Mouse (Mus musculus): ENCODE data around the gene Plpp2. TPM values are rescaled to one million over a fixed set of nuclear protein-coding genes. Genes with fewer than 3 reads are reported as not detected.

The Plpp2 gene
- polyA plus RNA-seq, 1 experiment from 2014 or later = 34.9 TPM

GRCm38 (mm10) chr10:79538323-79538722 lies 4.7 kb upstream of the Plpp2 start:
- peaks cover 4% of the 10 kb centered on the region; the same call in 1 of the 2 replicates for H3K4me1 ChIP-seq (ENCODE audit: control insufficient read depth, insufficient read depth, low read length)
- H3K27me3 ChIP-seq (ENCODE audit: control insufficient read depth, insufficient read depth, low read length) = no peaks in the 10 kb centered on the region
- H3K4me3 ChIP-seq (ENCODE audit: low read length) = no peak overlapping the region
- H3K9me3 ChIP-seq (ENCODE audit: control insufficient read depth, low read length) = no peaks in the 10 kb centered on the region
- no peak for ATAC-seq (ENCODE audit: low FRiP score, low TSS enrichment)
- peaks cover 44% of the 10 kb centered on the region for H3K36me3 ChIP-seq (ENCODE audit: control insufficient read depth, insufficient read depth, low read length)
- no peak overlapping the region for H3K9ac ChIP-seq (ENCODE audit: low read depth, low read length)
- WGBS = 83% methylated on average over 3 of the region's 3 CpGs
- no peak overlapping the region for H3K27ac ChIP-seq (ENCODE audit: low read depth, low read length)
- no peak overlapping the region for H3K4me2 ChIP-seq (replicated peaks; ENCODE audit: low read depth, low read length)

DNA sequence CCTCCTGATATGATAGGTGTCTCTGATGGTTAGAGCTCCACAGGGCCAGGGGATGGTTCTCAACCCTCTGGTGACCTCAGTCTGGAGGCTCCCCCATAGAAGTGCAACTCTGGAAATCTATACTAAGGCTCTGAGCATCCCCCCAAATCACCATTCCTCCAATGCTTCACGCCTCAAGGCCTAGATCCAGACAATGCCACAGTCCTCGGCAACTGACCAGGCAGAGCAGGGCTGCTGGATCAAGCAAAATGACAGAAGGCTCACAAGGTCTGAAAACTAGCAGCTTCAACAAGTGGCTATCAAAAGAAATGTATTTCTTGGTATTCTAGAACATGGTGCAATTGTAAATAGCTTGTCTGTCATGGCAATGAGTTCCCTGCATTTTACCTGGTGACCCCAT lies 4.2 kb upstream of the Plpp2 start:
- peaks cover 4% of the 10 kb centered on the region; the same call in 1 of the 2 replicates for H3K4me1 ChIP-seq (ENCODE audit: control insufficient read depth, insufficient read depth, low read length)
- H3K9ac ChIP-seq (ENCODE audit: low read depth, low read length) = no peak overlapping the region
- H3K36me3 ChIP-seq (ENCODE audit: control insufficient read depth, insufficient read depth, low read length) = peaks cover 38% of the 10 kb centered on the region
- H3K4me3 ChIP-seq (ENCODE audit: low read length) = no peak overlapping the region
- no peaks in the 10 kb centered on the region for H3K27me3 ChIP-seq (ENCODE audit: control insufficient read depth, insufficient read depth, low read length)
- no peaks in the 10 kb centered on the region for H3K9me3 ChIP-seq (ENCODE audit: control insufficient read depth, low read length)
- no peak overlapping the region for H3K27ac ChIP-seq (ENCODE audit: low read depth, low read length)
- 87% methylated on average over 2 of the region's 2 CpGs for WGBS
- H3K4me2 ChIP-seq (replicated peaks; ENCODE audit: low read depth, low read length) = no peak overlapping the region
- no peak for ATAC-seq (ENCODE audit: low FRiP score, low TSS enrichment)

DNA sequence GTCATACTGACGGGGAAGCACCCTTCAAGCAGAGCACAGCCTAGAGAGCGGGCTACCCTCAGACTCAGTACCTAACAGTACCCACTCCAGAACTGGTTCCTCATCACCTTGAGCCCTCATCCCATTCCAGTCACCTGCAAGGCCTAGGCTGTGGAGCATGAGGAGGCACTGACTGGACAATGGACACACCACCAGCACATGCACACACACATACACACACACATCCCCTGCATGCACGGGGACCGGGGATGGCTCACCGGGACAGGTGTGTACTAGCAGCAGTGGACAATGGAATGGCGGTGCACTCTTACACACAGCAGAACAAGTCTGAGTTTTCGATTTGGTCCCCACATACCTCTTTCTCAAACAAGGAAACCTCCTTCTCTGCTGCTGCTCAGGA lies 3.7 kb upstream of the Plpp2 start:
- H3K36me3 ChIP-seq (ENCODE audit: control insufficient read depth, insufficient read depth, low read length) = peaks cover 33% of the 10 kb centered on the region
- H3K27ac ChIP-seq (ENCODE audit: low read depth, low read length) = no peak overlapping the region
- peaks cover 8% of the 10 kb centered on the region for H3K4me1 ChIP-seq (ENCODE audit: control insufficient read depth, insufficient read depth, low read length)
- WGBS = 89% methylated on average over 7 of the region's 7 CpGs
- H3K4me3 ChIP-seq (ENCODE audit: low read length) = no peak overlapping the region
- H3K9ac ChIP-seq (ENCODE audit: low read depth, low read length) = no peak overlapping the region
- H3K4me2 ChIP-seq (replicated peaks; ENCODE audit: low read depth, low read length) = no peak overlapping the region
- no peak for ATAC-seq (ENCODE audit: low FRiP score, low TSS enrichment)
- no peaks in the 10 kb centered on the region for H3K27me3 ChIP-seq (ENCODE audit: control insufficient read depth, insufficient read depth, low read length)
- no peaks in the 10 kb centered on the region for H3K9me3 ChIP-seq (ENCODE audit: control insufficient read depth, low read length)

- H3K36me3 ChIP-seq (ENCODE audit: control insufficient read depth, insufficient read depth, low read length) = peaks cover 26% of the 10 kb centered on the region
- no peak overlapping the region for H3K9ac ChIP-seq (ENCODE audit: low read depth, low read length)
- H3K4me3 ChIP-seq (ENCODE audit: low read length) = no peak overlapping the region
- H3K9me3 ChIP-seq (ENCODE audit: control insufficient read depth, low read length) = no peaks in the 10 kb centered on the region
- H3K4me2 ChIP-seq (replicated peaks; ENCODE audit: low read depth, low read length) = no peak overlapping the region
- no peak for ATAC-seq (ENCODE audit: low FRiP score, low TSS enrichment)
- peaks cover 8% of the 10 kb centered on the region for H3K4me1 ChIP-seq (ENCODE audit: control insufficient read depth, insufficient read depth, low read length)
- H3K27me3 ChIP-seq (ENCODE audit: control insufficient read depth, insufficient read depth, low read length) = no peaks in the 10 kb centered on the region
- no peak overlapping the region for H3K27ac ChIP-seq (ENCODE audit: low read depth, low read length)
- whole genome bisulfite sequencing = 79% methylated on average over 12 of the region's 12 CpGs
Measured at GRCm38 (mm10) chr10:79536461-79537080, 3.0 kb upstream of the Plpp2 start.

DNA sequence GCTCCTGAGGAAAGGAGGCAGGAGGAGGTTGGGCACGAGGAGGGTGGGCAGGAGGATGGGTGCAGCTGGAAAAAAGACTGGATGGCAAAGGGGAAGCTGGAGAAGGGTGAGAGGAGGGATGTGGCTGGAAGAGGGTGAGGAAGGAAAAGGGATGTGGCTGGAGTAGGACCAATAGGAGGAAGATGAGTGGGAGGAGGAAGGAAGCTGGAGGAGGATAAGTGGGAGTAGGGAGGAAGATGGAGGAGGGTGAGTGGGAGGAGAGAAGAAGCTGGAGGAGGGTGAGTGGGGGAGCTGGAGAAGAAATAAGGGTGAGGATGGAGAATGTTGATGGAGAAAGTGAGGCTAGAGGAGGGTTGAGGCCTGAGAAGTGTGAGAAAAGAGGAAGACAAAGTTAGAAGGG lies 1.8 kb upstream of the Plpp2 start:
- no peak for ATAC-seq (ENCODE audit: low FRiP score, low TSS enrichment)
- no peak overlapping the region for H3K27ac ChIP-seq (ENCODE audit: low read depth, low read length)
- no peaks in the 10 kb centered on the region for H3K27me3 ChIP-seq (ENCODE audit: control insufficient read depth, insufficient read depth, low read length)
- no peak overlapping the region for H3K4me2 ChIP-seq (replicated peaks; ENCODE audit: low read depth, low read length)
- peaks cover 15% of the 10 kb centered on the region for H3K36me3 ChIP-seq (ENCODE audit: control insufficient read depth, insufficient read depth, low read length)
- no peaks in the 10 kb centered on the region for H3K9me3 ChIP-seq (ENCODE audit: control insufficient read depth, low read length)
- H3K4me3 ChIP-seq (ENCODE audit: low read length) = no peak overlapping the region
- no peak overlapping the region for H3K9ac ChIP-seq (ENCODE audit: low read depth, low read length)
- WGBS = 58% methylated on average over 1 of the region's 1 CpGs
- H3K4me1 ChIP-seq (ENCODE audit: control insufficient read depth, insufficient read depth, low read length) = peaks cover 8% of the 10 kb centered on the region

DNA sequence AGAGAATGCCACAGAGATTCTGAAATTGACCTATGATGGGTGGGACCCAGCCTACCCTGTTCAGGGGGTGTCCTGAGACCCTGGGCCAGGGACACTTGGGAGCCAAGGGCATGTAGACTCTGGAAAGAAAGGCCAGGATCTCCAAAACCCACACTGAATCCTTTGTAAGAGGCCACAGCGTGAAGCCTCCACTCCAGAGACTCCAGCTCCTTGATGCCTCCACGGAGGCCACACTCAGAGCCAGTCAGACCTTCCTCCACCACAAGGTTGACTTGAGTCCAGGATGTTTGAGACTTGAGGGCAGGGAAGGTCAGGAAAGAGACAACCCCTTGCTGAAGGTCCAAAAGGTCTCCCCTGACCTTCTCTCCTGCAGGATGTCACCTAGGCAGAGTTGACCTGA lies 830 bp upstream of the Plpp2 start:
- Histone ChIP-seq H3K4me3 (ENCODE audit: low read length) (no peak overlapping the region), H3K27me3 (ENCODE audit: control insufficient read depth, insufficient read depth, low read length) (no peaks in the 10 kb centered on the region), H3K9me3 (ENCODE audit: control insufficient read depth, low read length) (no peaks in the 10 kb centered on the region), H3K4me2 (replicated peaks; ENCODE audit: low read depth, low read length) (no peak overlapping the region), H3K36me3 (ENCODE audit: control insufficient read depth, insufficient read depth, low read length) (peaks cover 5% of the 10 kb centered on the region; the same call in 1 of the 2 replicates), H3K4me1 (ENCODE audit: control insufficient read depth, insufficient read depth, low read length) (peaks cover 8% of the 10 kb centered on the region), H3K9ac (ENCODE audit: low read depth, low read length) (no peak overlapping the region), H3K27ac (ENCODE audit: low read depth, low read length) (no peak overlapping the region)
- ATAC-seq (ENCODE audit: low FRiP score, low TSS enrichment) = no peak
- WGBS = 83% methylated on average over 2 of the region's 2 CpGs

- Histone ChIP-seq H3K36me3 (ENCODE audit: control insufficient read depth, insufficient read depth, low read length) (no peaks in the 10 kb centered on the region), H3K9me3 (ENCODE audit: control insufficient read depth, low read length) (no peaks in the 10 kb centered on the region), H3K4me3 (ENCODE audit: low read length) (peak overlapping the region; percentile 68), H3K27me3 (ENCODE audit: control insufficient read depth, insufficient read depth, low read length) (no peaks in the 10 kb centered on the region), H3K4me1 (ENCODE audit: control insufficient read depth, insufficient read depth, low read length) (peaks cover 8% of the 10 kb centered on the region), H3K4me2 (replicated peaks; ENCODE audit: low read depth, low read length) (peak overlapping the region; percentile 93), H3K9ac (ENCODE audit: low read depth, low read length) (peak overlapping the region; percentile 63), H3K27ac (ENCODE audit: low read depth, low read length) (peak overlapping the region; percentile 57; the same call in 1 of the 2 replicates)
- 25% methylated on average over 3 of the region's 3 CpGs for WGBS
- ATAC-seq (ENCODE audit: low FRiP score, low TSS enrichment) = peak; percentile 14; the same call in 1 of the 2 replicates
Measured at GRCm38 (mm10) chr10:79532678-79533077, 918 bp downstream of the Plpp2 start.

- Histone ChIP-seq H3K4me2 (replicated peaks; ENCODE audit: low read depth, low read length) (no peak overlapping the region), H3K27ac (ENCODE audit: low read depth, low read length) (no peak overlapping the region), H3K36me3 (ENCODE audit: control insufficient read depth, insufficient read depth, low read length) (peaks cover 7% of the 10 kb centered on the region), H3K27me3 (ENCODE audit: control insufficient read depth, insufficient read depth, low read length) (no peaks in the 10 kb centered on the region), H3K4me3 (ENCODE audit: low read length) (no peak overlapping the region), H3K9ac (ENCODE audit: low read depth, low read length) (no peak overlapping the region), H3K4me1 (ENCODE audit: control insufficient read depth, insufficient read depth, low read length) (peaks cover 8% of the 10 kb centered on the region), H3K9me3 (ENCODE audit: control insufficient read depth, low read length) (no peaks in the 10 kb centered on the region)
- 82% methylated on average over 3 of the region's 3 CpGs for WGBS
- ATAC-seq (ENCODE audit: low FRiP score, low TSS enrichment) = no peak
Measured at GRCm38 (mm10) chr10:79531593-79531992, 2.0 kb downstream of the Plpp2 start.

GRCm38 (mm10) chr10:79530721-79531120 lies 2.9 kb downstream of the Plpp2 start:
- peaks cover 7% of the 10 kb centered on the region for H3K36me3 ChIP-seq (ENCODE audit: control insufficient read depth, insufficient read depth, low read length)

More at GRCm38 (mm10) chr10:79530721-79531120, 2.9 kb downstream of the Plpp2 start:
- 94% methylated on average over 13 of the region's 13 CpGs for WGBS
- Histone ChIP-seq H3K27ac (ENCODE audit: low read depth, low read length) (no peak overlapping the region), H3K9ac (ENCODE audit: low read depth, low read length) (no peak overlapping the region), H3K4me3 (ENCODE audit: low read length) (no peak overlapping the region), H3K4me2 (replicated peaks; ENCODE audit: low read depth, low read length) (no peak overlapping the region), H3K27me3 (ENCODE audit: control insufficient read depth, insufficient read depth, low read length) (no peaks in the 10 kb centered on the region), H3K9me3 (ENCODE audit: control insufficient read depth, low read length) (no peaks in the 10 kb centered on the region), H3K4me1 (ENCODE audit: control insufficient read depth, insufficient read depth, low read length) (peaks cover 8% of the 10 kb centered on the region)
- ATAC-seq (ENCODE audit: low FRiP score, low TSS enrichment) = no peak

Measured in kidney, embryonic 14.5 days (tissue).